Mouse (Mus musculus) forebrain, embryonic 16.5 days (tissue): ENCODE results near the gene Aoah. TPM values are rescaled to one million over a fixed set of nuclear protein-coding genes. Genes with fewer than 3 reads are reported as not detected.

Experiments used
- ATAC-seq: fragments of 200-750 bp; cut with Nextera tagmentation; 2 replicates; pipeline ENCODE4 v1.8.0; 2017; ENCODE audit warnings: mild to moderate bottlenecking, moderate library complexity
- H3K27ac ChIP-seq: fragments of 300-500 bp; sonication (generic); 2 replicates; pipeline ENCODE4 v1.5.1; 2014; ENCODE audit warnings: low read length, control low read depth
- H3K27me3 ChIP-seq: fragments of 300-500 bp; sonication (generic); replicated peaks from 2 replicates; pipeline ENCODE4 v1.6.1; 2014; ENCODE audit warnings: low read length; ENCODE audit not compliant: control insufficient read depth, insufficient read depth
- H3K36me3 ChIP-seq: fragments of 300-500 bp; sonication (generic); 2 replicates; pipeline ENCODE4 v1.6.1; 2014; ENCODE audit not compliant: control insufficient read depth, insufficient read depth
- H3K4me1 ChIP-seq: fragments of 300-500 bp; sonication (generic); replicated peaks from 2 replicates; pipeline ENCODE4 v1.6.1; 2014; ENCODE audit warnings: low read length; ENCODE audit not compliant: control insufficient read depth, insufficient read depth
- H3K4me2 ChIP-seq: fragments of 300-500 bp; sonication (generic); 2 replicates; pipeline ENCODE4 v1.6.1; 2014; ENCODE audit warnings: mild to moderate bottlenecking, low read length, control low read depth
- H3K4me3 ChIP-seq: fragments of 300-500 bp; sonication (generic); replicated peaks from 2 replicates; pipeline ENCODE4 v1.5.1; 2014; ENCODE audit warnings: mild to moderate bottlenecking, low read length, control low read depth
- H3K9ac ChIP-seq: fragments of 300-500 bp; sonication (generic); replicated peaks from 2 replicates; pipeline ENCODE4 v1.6.1; 2014; ENCODE audit warnings: low read depth, low read length, control low read depth
- H3K9me3 ChIP-seq: fragments of 300-500 bp; sonication (generic); 2 replicates; pipeline ENCODE4 v1.6.1; 2016; ENCODE audit warnings: low read length; ENCODE audit not compliant: control insufficient read depth
- WGBS: fragments of 180-500 bp; shearing (Covaris S2); extraction: QIAGEN DNeasy Blood & Tissue Kit; methylation state at CpG from one replicate; pipeline ENCODE4 v1.1.7; 2014; 5-methylcytosine and 5-hydroxymethylcytosine counted together
- polyA plus RNA-seq: library from polyadenylated mRNA; unstranded; fragments of >200 nt; fragmentation: Nextera tagmentation; extraction: Ambion mirVana; gene quantifications from 2 replicates; pipeline ENCODE4 v1.2.1, GENCODE M21; 2015

Gene Aoah
- polyA plus RNA-seq, 1 experiment from 2014 or later, result 0.51 TPM

DNA sequence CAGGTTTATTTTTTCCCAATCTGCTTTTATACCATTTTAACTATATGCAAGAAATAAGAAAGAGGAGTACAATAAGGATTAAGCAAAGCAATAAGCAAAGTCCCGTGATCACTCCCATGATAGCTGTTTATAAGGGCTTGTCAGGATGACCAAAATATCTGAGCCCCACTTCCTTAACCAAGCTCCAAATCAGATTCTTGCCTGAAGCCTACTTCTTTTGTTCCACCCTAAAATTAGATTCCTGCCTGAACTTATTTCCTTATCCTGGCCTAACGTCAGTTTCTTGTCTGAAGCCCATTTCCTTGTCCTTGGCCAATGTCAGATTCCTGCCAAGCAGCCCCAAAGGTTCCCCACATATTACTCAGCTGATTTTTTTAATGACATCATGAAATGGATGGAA, 288.8 kb downstream of the Aoah start:
- H3K4me3 ChIP-seq, result no peak overlapping the region
- H3K9me3 ChIP-seq, result no peaks in the 10 kb centered on the region; the same call in 1 of the 2 replicates
- no peak overlapping the region for H3K9ac ChIP-seq
- H3K4me2 ChIP-seq, result no peak overlapping the region
- no peaks in the 10 kb centered on the region for H3K36me3 ChIP-seq
- H3K4me1 ChIP-seq, result no peaks in the 10 kb centered on the region
- WGBS, result 70% methylated on average over 2 of the region's 2 CpGs
- H3K27ac ChIP-seq, result no peak overlapping the region
- ATAC-seq, result no peak
- no peaks in the 10 kb centered on the region for H3K27me3 ChIP-seq
